Mouse (Mus musculus) CH12.LX (cell line): ENCODE results near the gene Ntan1.

Source experiments
- BHLHE40 ChIP-seq: IDR thresholded peaks from 2 replicates; pipeline ENCODE4 v1.6.1; 2011; ENCODE audit warnings: mild to moderate bottlenecking, low read depth, low read length, improper control_type of control experiment
- CTCF ChIP-seq, 2 experiments: IDR thresholded peaks in 1 of 2; conservative IDR thresholded peaks in 1 of 2; 2 replicates each; pipeline ENCODE4 v1.5.1; 2011 to 2012; ENCODE audit warnings: low read depth in 2 of 2, low read length in 2 of 2, improper control_type of control experiment in 1 of 2, inconsistent platforms in 1 of 2, mild to moderate bottlenecking in 1 of 2, moderate library complexity in 1 of 2
- E2F4 ChIP-seq: IDR thresholded peaks from 2 replicates; pipeline ENCODE4 v1.6.1; 2011; ENCODE audit warnings: low read depth, low read length, improper control_type of control experiment; ENCODE audit not compliant: insufficient replicate concordance
- EP300 ChIP-seq: IDR thresholded peaks from 2 replicates; pipeline ENCODE4 v1.6.1; 2011; ENCODE audit warnings: low read length, improper control_type of control experiment
- MYC ChIP-seq: IDR thresholded peaks from 2 replicates; pipeline ENCODE4 v1.6.1; 2011; ENCODE audit warnings: low read depth, mild to moderate bottlenecking, improper control_type of control experiment, low read length
- NRF1 ChIP-seq: IDR thresholded peaks from 2 replicates; pipeline ENCODE4 v1.6.1; 2014; ENCODE audit warnings: low read depth, mild to moderate bottlenecking, inconsistent platforms, low read length, improper control_type of control experiment, moderate library complexity
- POLR2A ChIP-seq: IDR thresholded peaks from 2 replicates; pipeline ENCODE4 v1.6.1; 2011; ENCODE audit warnings: low read depth, mild to moderate bottlenecking, improper control_type of control experiment, low read length
- RAD21 ChIP-seq: IDR thresholded peaks from 2 replicates; pipeline ENCODE4 v1.6.1; 2011; ENCODE audit warnings: low read depth, mild to moderate bottlenecking, low read length, improper control_type of control experiment, moderate library complexity
- UBTF ChIP-seq: IDR thresholded peaks from 2 replicates; pipeline ENCODE4 v1.6.1; 2012; ENCODE audit warnings: low read depth, mild to moderate bottlenecking, inconsistent platforms, low read length, improper control_type of control experiment, moderate library complexity
- ZC3H11A ChIP-seq: IDR thresholded peaks from 2 replicates; pipeline ENCODE4 v1.6.1; 2012; ENCODE audit warnings: low read depth, mild to moderate bottlenecking, inconsistent platforms, low read length, improper control_type of control experiment
- ZKSCAN1 ChIP-seq: IDR thresholded peaks from 2 replicates; pipeline ENCODE4 v1.6.1; 2012; ENCODE audit warnings: low read depth, inconsistent platforms, low read length, improper control_type of control experiment, borderline replicate concordance
- ZMIZ1 ChIP-seq: IDR thresholded peaks from 2 replicates; pipeline ENCODE4 v1.6.1; 2012; ENCODE audit warnings: low read depth, mild to moderate bottlenecking, inconsistent platforms, low read length, improper control_type of control experiment

GRCm38 (mm10) chr16:13848310-13848709 is 29.7 kb downstream of the Ntan1 start:
- TF ChIP-seq POLR2A (no peak), BHLHE40 (no peak), RAD21 (no peak), EP300 (no peak), CTCF (conservative IDR thresholded peaks at IDR 0.05 in 1 of 2, IDR thresholded peaks at IDR 0.05 in 1 of 2; ENCODE audit: low read depth in 2 of 2, low read length in 2 of 2) (no peak), ZC3H11A (no peak), NRF1 (no peak), E2F4 (no peak), ZKSCAN1 (no peak), MYC (no peak), UBTF (no peak), ZMIZ1 (no peak)
